Mouse (Mus musculus): ENCODE measurements around the gene Aldh18a1. TPM values are rescaled to one million over a fixed set of nuclear protein-coding genes. Genes with fewer than 3 reads are reported as not detected.

Aldh18a1 gene
- polyA plus RNA-seq (2012; rRNA removed) = 34.4 and 87.3 TPM in 2 replicates

- Histone ChIP-seq H3K36me3 (ENCODE audit: control insufficient read depth, insufficient read depth, low read length) (peaks cover 5% of the 10 kb centered on the region; the same call in 1 of the 2 replicates), H3K27me3 (ENCODE audit: control insufficient read depth, insufficient read depth, low read length) (no peaks in the 10 kb centered on the region), H3K4me1 (ENCODE audit: control insufficient read depth, insufficient read depth, insufficient read length, low read length) (peaks cover 20% of the 10 kb centered on the region; the same call in 1 of the 2 replicates), H3K27ac (ENCODE audit: insufficient read depth, low read depth, low read length) (peak within 1 kb of the TSS; percentile 86), H3K4me3 (ENCODE audit: low read depth, low read length) (peak within 1 kb of the TSS; percentile 85)
- under 1% methylated on average over 34 of the region's 34 CpGs for WGBS
- TF ChIP-seq POLR2A (IDR thresholded peaks at IDR 0.05; ENCODE audit: low read depth, low read length) = peak; percentile 13; the same call in 1 of the 2 replicates
- no peak for TF ChIP-seq CTCF (IDR thresholded peaks at IDR 0.05; ENCODE audit: extremely low read depth, insufficient read length, insufficient replicate concordance, low read depth, low read length)
Measured at GRCm38 (mm10) chr19:40588293-40588654, at the start of gene Aldh18a1. Aldh18a1 (minus strand) TSS chr19:40588463.

GRCm38 (mm10) chr19:40637601-40638000 lies 49.3 kb upstream of the Aldh18a1 start:
- H3K4me1 ChIP-seq (ENCODE audit: control insufficient read depth, insufficient read depth, insufficient read length, low read length) = peaks cover 2% of the 10 kb centered on the region; the same call in 1 of the 2 replicates
- H3K27me3 ChIP-seq (ENCODE audit: control insufficient read depth, insufficient read depth, low read length) = no peaks in the 10 kb centered on the region
- TF ChIP-seq CTCF (IDR thresholded peaks at IDR 0.05; ENCODE audit: extremely low read depth, insufficient read length, insufficient replicate concordance, low read depth, low read length) (no peak), POLR2A (IDR thresholded peaks at IDR 0.05; ENCODE audit: low read depth, low read length) (no peak)
- peak overlapping the region; percentile 59 for H3K27ac ChIP-seq (ENCODE audit: insufficient read depth, low read depth, low read length)
- 56% methylated on average over 7 of the region's 7 CpGs for WGBS
- no peaks in the 10 kb centered on the region for H3K36me3 ChIP-seq (ENCODE audit: control insufficient read depth, insufficient read depth, low read length)
- H3K4me3 ChIP-seq (ENCODE audit: low read depth, low read length) = no peak overlapping the region

- TF ChIP-seq POLR2A (IDR thresholded peaks at IDR 0.05; ENCODE audit: low read depth, low read length) = no peak
- no peak for TF ChIP-seq CTCF (IDR thresholded peaks at IDR 0.05; ENCODE audit: extremely low read depth, insufficient read length, insufficient replicate concordance, low read depth, low read length)
- no peaks in the 10 kb centered on the region for H3K27me3 ChIP-seq (ENCODE audit: control insufficient read depth, insufficient read depth, low read length)
- H3K27ac ChIP-seq (ENCODE audit: insufficient read depth, low read depth, low read length) = peak overlapping the region; percentile 41; the same call in 1 of the 2 replicates
- H3K36me3 ChIP-seq (ENCODE audit: control insufficient read depth, insufficient read depth, low read length) = no peaks in the 10 kb centered on the region
- H3K4me1 ChIP-seq (ENCODE audit: control insufficient read depth, insufficient read depth, insufficient read length, low read length) = peaks cover 2% of the 10 kb centered on the region; the same call in 1 of the 2 replicates
- H3K4me3 ChIP-seq (ENCODE audit: low read depth, low read length) = no peak overlapping the region
- 37% methylated on average over 4 of the region's 4 CpGs for WGBS
Measured at GRCm38 (mm10) chr19:40637091-40637490, 48.8 kb upstream of the Aldh18a1 start.

GRCm38 (mm10) chr19:40633144-40633543 lies 44.9 kb upstream of the Aldh18a1 start:
- Histone ChIP-seq H3K4me1 (ENCODE audit: control insufficient read depth, insufficient read depth, insufficient read length, low read length) (peaks cover 2% of the 10 kb centered on the region; the same call in 1 of the 2 replicates), H3K4me3 (ENCODE audit: low read depth, low read length) (no peak overlapping the region), H3K27ac (ENCODE audit: insufficient read depth, low read depth, low read length) (no peak overlapping the region), H3K36me3 (ENCODE audit: control insufficient read depth, insufficient read depth, low read length) (no peaks in the 10 kb centered on the region), H3K27me3 (ENCODE audit: control insufficient read depth, insufficient read depth, low read length) (no peaks in the 10 kb centered on the region; the same call in 1 of the 2 replicates)
- peak; percentile 6; the same call in 1 of the 2 replicates for TF ChIP-seq CTCF (IDR thresholded peaks at IDR 0.05; ENCODE audit: extremely low read depth, insufficient read length, insufficient replicate concordance, low read depth, low read length)
- TF ChIP-seq POLR2A (IDR thresholded peaks at IDR 0.05; ENCODE audit: low read depth, low read length) = no peak
- 71% methylated on average over 1 of the region's 1 CpGs for WGBS

- Histone ChIP-seq H3K27ac (ENCODE audit: insufficient read depth, low read depth, low read length) (no peak overlapping the region), H3K36me3 (ENCODE audit: control insufficient read depth, insufficient read depth, low read length) (no peaks in the 10 kb centered on the region), H3K4me3 (ENCODE audit: low read depth, low read length) (no peak overlapping the region), H3K4me1 (ENCODE audit: control insufficient read depth, insufficient read depth, insufficient read length, low read length) (peaks cover 2% of the 10 kb centered on the region; the same call in 1 of the 2 replicates), H3K27me3 (ENCODE audit: control insufficient read depth, insufficient read depth, low read length) (no peaks in the 10 kb centered on the region; the same call in 1 of the 2 replicates)
- 88% methylated on average over 5 of the region's 5 CpGs for WGBS
- no peak for TF ChIP-seq POLR2A (IDR thresholded peaks at IDR 0.05; ENCODE audit: low read depth, low read length)
- no peak for TF ChIP-seq CTCF (IDR thresholded peaks at IDR 0.05; ENCODE audit: extremely low read depth, insufficient read length, insufficient replicate concordance, low read depth, low read length)
Measured at GRCm38 (mm10) chr19:40632668-40633067, 44.4 kb upstream of the Aldh18a1 start.

GRCm38 (mm10) chr19:40632193-40632592 lies 43.9 kb upstream of the Aldh18a1 start:
- Histone ChIP-seq H3K4me3 (ENCODE audit: low read depth, low read length) (no peak overlapping the region), H3K27me3 (ENCODE audit: control insufficient read depth, insufficient read depth, low read length) (no peaks in the 10 kb centered on the region; the same call in 1 of the 2 replicates), H3K27ac (ENCODE audit: insufficient read depth, low read depth, low read length) (no peak overlapping the region), H3K36me3 (ENCODE audit: control insufficient read depth, insufficient read depth, low read length) (no peaks in the 10 kb centered on the region), H3K4me1 (ENCODE audit: control insufficient read depth, insufficient read depth, insufficient read length, low read length) (peaks cover 2% of the 10 kb centered on the region; the same call in 1 of the 2 replicates)
- TF ChIP-seq CTCF (IDR thresholded peaks at IDR 0.05; ENCODE audit: extremely low read depth, insufficient read length, insufficient replicate concordance, low read depth, low read length) (no peak), POLR2A (IDR thresholded peaks at IDR 0.05; ENCODE audit: low read depth, low read length) (no peak)
- 19% methylated on average over 3 of the region's 3 CpGs for WGBS

GRCm38 (mm10) chr19:40630606-40631005 lies 42.3 kb upstream of the Aldh18a1 start:
- Histone ChIP-seq H3K4me3 (ENCODE audit: low read depth, low read length) (no peak overlapping the region), H3K36me3 (ENCODE audit: control insufficient read depth, insufficient read depth, low read length) (no peaks in the 10 kb centered on the region), H3K27ac (ENCODE audit: insufficient read depth, low read depth, low read length) (no peak overlapping the region; the same call in 1 of the 2 replicates), H3K27me3 (ENCODE audit: control insufficient read depth, insufficient read depth, low read length) (no peaks in the 10 kb centered on the region; the same call in 1 of the 2 replicates), H3K4me1 (ENCODE audit: control insufficient read depth, insufficient read depth, insufficient read length, low read length) (no peaks in the 10 kb centered on the region)
- no peak for TF ChIP-seq CTCF (IDR thresholded peaks at IDR 0.05; ENCODE audit: extremely low read depth, insufficient read length, insufficient replicate concordance, low read depth, low read length)
- no peak for TF ChIP-seq POLR2A (IDR thresholded peaks at IDR 0.05; ENCODE audit: low read depth, low read length)
- 65% methylated on average over 7 of the region's 7 CpGs for WGBS
